Mouse (Mus musculus): ENCODE data around the gene Zbtb34. TPM values are rescaled to one million over a fixed set of nuclear protein-coding genes. Genes with fewer than 3 reads are reported as not detected.

The Zbtb34 gene
- polyA plus RNA-seq, 1 experiment from 2014 or later: 4.8 TPM

GRCm38 (mm10) chr2:33370777-33371647 lies 60.1 kb downstream of the Zbtb34 start, which contains the start of gene Ralgps1:
Ralgps1 (minus strand) TSS chr2:33371486.
- DNase-seq (ENCODE audit: low read depth, low spot score) (no peak), ATAC-seq (peak; percentile 97)
- ChIA-PET POLR2A (interaction anchor here (1.0 to 2.0 kb wide), 3 partner anchors 11 to 21 kb away, joined by 3 to 9 read pairs (median 3); no protein-coding TSS in a partner anchor), CTCF (no interaction called here)
- in situ Hi-C loops (cut with MboI; ENCODE audit: low pct_unique_long_range_greater_than_20kb): no loop called here
- H3K27me3 ChIP-seq: no peaks in the 10 kb centered on the region
- TF ChIP-seq CTCF (IDR thresholded peaks at IDR 0.05): no peak

GRCm38 (mm10) chr2:33370276-33370776 lies 60.8 kb downstream of the Zbtb34 start:
- in situ Hi-C loops (cut with MboI; ENCODE audit: low pct_unique_long_range_greater_than_20kb): no loop called here
- no peak for TF ChIP-seq CTCF (IDR thresholded peaks at IDR 0.05)
- DNase-seq (ENCODE audit: low read depth, low spot score) (no peak), ATAC-seq (peak; percentile 9)
- POLR2A ChIA-PET: interaction anchor here (1.0 to 2.0 kb wide), 3 partner anchors 10 to 21 kb away, joined by 3 to 9 read pairs (median 3); no protein-coding TSS in a partner anchor
- CTCF ChIA-PET: no interaction called here
- H3K27me3 ChIP-seq: no peaks in the 10 kb centered on the region

- DNase-seq (ENCODE audit: low read depth, low spot score): no peak
- ChIA-PET POLR2A (interaction anchor here (1.0 kb wide), 1 partner anchor 13 kb away, joined by 3 read pairs; no protein-coding TSS in a partner anchor), CTCF (interaction anchor here (1.3 to 1.5 kb wide), 2 partner anchors 9 to 33 kb away, joined by 3 read pairs; no protein-coding TSS in a partner anchor)
- no peak for ATAC-seq
- in situ Hi-C loops (cut with MboI; ENCODE audit: low pct_unique_long_range_greater_than_20kb): no loop called here
- no peaks in the 10 kb centered on the region for H3K27me3 ChIP-seq
- TF ChIP-seq CTCF (IDR thresholded peaks at IDR 0.05): no peak
Observed at GRCm38 (mm10) chr2:33369453-33369852, 61.7 kb downstream of the Zbtb34 start.

- POLR2A ChIA-PET: no interaction called here
- DNase-seq (ENCODE audit: low read depth, low spot score): no peak
- CTCF ChIA-PET: interaction anchor here (0.9 to 1.5 kb wide), 3 partner anchors 8 to 34 kb away, joined by 3 read pairs; no protein-coding TSS in a partner anchor
- no peaks in the 10 kb centered on the region for H3K27me3 ChIP-seq
- ATAC-seq: no peak
- no peak for TF ChIP-seq CTCF (IDR thresholded peaks at IDR 0.05)
- in situ Hi-C loops (cut with MboI; ENCODE audit: low pct_unique_long_range_greater_than_20kb): no loop called here
Observed at GRCm38 (mm10) chr2:33368486-33368885, 62.6 kb downstream of the Zbtb34 start.

- ChIA-PET POLR2A (no interaction called here), CTCF (no interaction called here)
- in situ Hi-C loops (cut with MboI; ENCODE audit: low pct_unique_long_range_greater_than_20kb): no loop called here
- ATAC-seq (no peak), DNase-seq (ENCODE audit: low read depth, low spot score) (no peak)
- H3K27me3 ChIP-seq: no peaks in the 10 kb centered on the region
- TF ChIP-seq CTCF (IDR thresholded peaks at IDR 0.05): no peak
Observed at GRCm38 (mm10) chr2:33365703-33366471, 65.2 kb downstream of the Zbtb34 start.

GRCm38 (mm10) chr2:33364656-33365055 lies 66.5 kb downstream of the Zbtb34 start:
- ChIA-PET CTCF (interaction anchor here (1.1 to 1.5 kb wide), 3 partner anchors 11 to 205 kb away, joined by 3 to 4 read pairs (median 3); no protein-coding TSS in a partner anchor), POLR2A (no interaction called here)
- no peak for TF ChIP-seq CTCF (IDR thresholded peaks at IDR 0.05)
- in situ Hi-C loops (cut with MboI; ENCODE audit: low pct_unique_long_range_greater_than_20kb): no loop called here
- DNase-seq (ENCODE audit: low read depth, low spot score) (no peak), ATAC-seq (no peak)
- H3K27me3 ChIP-seq: no peaks in the 10 kb centered on the region

- ChIA-PET CTCF (interaction anchor here (1.2 to 1.5 kb wide), 3 partner anchors 10 to 16 kb away, joined by 3 to 4 read pairs (median 3); no protein-coding TSS in a partner anchor), POLR2A (no interaction called here)
- in situ Hi-C loops (cut with MboI; ENCODE audit: low pct_unique_long_range_greater_than_20kb): no loop called here
- H3K27me3 ChIP-seq: no peaks in the 10 kb centered on the region
- ATAC-seq (no peak), DNase-seq (ENCODE audit: low read depth, low spot score) (no peak)
- TF ChIP-seq CTCF (IDR thresholded peaks at IDR 0.05): no peak
Observed at GRCm38 (mm10) chr2:33363890-33364289, 67.2 kb downstream of the Zbtb34 start.

GRCm38 (mm10) chr2:33361139-33361716 lies 69.9 kb downstream of the Zbtb34 start:
- CTCF ChIA-PET: interaction anchor here (1.4 to 4.4 kb wide), 4 partner anchors 13 to 45 kb away, joined by 3 to 35 read pairs (median 4); no protein-coding TSS in a partner anchor
- no peak for DNase-seq (ENCODE audit: low read depth, low spot score)

GRCm38 (mm10) chr2:33360564-33360963 lies 70.6 kb downstream of the Zbtb34 start:
- TF ChIP-seq CTCF (IDR thresholded peaks at IDR 0.05): no peak
- in situ Hi-C loops (cut with MboI; ENCODE audit: low pct_unique_long_range_greater_than_20kb): no loop called here
- DNase-seq (ENCODE audit: low read depth, low spot score) (no peak), ATAC-seq (no peak)
- H3K27me3 ChIP-seq: no peaks in the 10 kb centered on the region
- CTCF ChIA-PET: interaction anchor here (0.8 to 4.4 kb wide), 6 partner anchors 8 to 44 kb away, joined by 3 to 35 read pairs (median 3); no protein-coding TSS in a partner anchor
- POLR2A ChIA-PET: interaction anchor here (1.8 kb wide), 1 partner anchor 10 kb away, joined by 9 read pairs; the partner anchor contains the start of gene Ralgps1

More at GRCm38 (mm10) chr2:33361139-33361716, 69.9 kb downstream of the Zbtb34 start:
- in situ Hi-C loops (cut with MboI; ENCODE audit: low pct_unique_long_range_greater_than_20kb): no loop called here
- TF ChIP-seq CTCF (IDR thresholded peaks at IDR 0.05): no peak
- no peak for ATAC-seq
- POLR2A ChIA-PET: interaction anchor here (1.8 kb wide), 1 partner anchor 9 kb away, joined by 9 read pairs; the partner anchor contains the start of gene Ralgps1
- H3K27me3 ChIP-seq: no peaks in the 10 kb centered on the region
